Mouse (Mus musculus): ENCODE data around the gene Synpr.

Synpr gene

DNA sequence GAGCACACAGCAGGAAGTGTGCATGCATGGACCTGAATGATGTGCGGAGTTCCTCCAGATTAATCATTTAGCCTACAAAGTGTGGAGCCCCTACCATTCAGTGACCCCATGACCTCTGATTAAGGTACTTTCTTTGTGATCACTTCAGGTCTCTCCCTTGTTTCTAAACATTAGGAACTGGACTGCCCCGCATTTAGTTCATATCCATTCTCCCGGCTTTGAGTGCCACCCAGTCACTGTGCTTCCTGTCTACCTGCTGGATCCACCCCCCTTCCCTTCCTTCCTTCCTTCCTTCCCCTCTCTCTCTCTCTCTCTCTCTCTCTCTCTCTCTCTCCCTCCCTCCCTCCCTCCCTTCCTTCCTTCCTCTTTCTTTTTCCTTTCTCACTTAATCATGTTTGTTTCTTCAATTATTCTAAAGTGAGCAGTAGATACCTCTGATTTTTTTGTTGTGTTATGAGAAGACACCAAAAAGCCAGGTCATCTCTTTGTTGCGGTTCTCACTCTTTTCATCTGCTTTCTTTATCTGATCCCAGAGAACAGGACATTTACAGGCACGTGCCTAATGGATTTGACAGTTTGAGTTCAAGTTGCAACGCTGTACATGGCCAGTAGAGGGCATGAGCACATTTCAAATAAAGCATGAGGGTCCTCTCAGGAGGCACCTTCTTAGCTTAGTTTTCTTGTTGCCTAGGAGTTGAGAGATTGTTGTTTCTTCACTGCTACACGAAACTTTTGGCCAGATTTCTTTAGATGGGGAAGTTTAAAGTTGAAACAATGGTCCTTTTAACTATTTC is 71.2 kb downstream of the Synpr start:
- DNase-seq: peak; percentile 25 to 59

DNA sequence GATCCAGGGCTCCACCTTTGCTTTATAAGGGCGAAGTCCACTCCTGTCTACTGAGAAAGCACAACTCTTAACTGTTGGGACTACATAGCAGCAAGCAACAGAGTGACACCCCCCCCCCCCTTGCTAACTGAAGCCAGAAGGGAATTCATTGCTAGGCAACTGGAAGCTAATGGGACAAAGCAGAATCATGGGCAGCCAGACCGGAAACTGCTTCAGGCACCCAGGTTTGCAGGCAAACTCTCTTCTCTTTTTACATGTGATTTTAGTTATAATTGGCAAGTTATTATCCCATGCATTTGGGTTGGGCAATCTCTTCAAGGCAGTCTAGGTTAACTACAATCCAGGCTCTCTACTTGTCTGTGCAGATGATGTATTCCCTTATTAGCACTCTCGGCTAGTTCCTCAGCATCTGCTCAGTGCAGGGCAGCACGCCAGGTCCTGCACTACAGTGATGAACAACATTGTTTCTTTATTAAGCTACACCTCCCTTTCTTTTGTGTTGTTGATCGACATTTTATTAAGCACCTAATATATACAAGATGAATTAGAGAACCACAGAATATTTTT is 72.6 kb downstream of the Synpr start:
- DNase-seq: no peak

DNA sequence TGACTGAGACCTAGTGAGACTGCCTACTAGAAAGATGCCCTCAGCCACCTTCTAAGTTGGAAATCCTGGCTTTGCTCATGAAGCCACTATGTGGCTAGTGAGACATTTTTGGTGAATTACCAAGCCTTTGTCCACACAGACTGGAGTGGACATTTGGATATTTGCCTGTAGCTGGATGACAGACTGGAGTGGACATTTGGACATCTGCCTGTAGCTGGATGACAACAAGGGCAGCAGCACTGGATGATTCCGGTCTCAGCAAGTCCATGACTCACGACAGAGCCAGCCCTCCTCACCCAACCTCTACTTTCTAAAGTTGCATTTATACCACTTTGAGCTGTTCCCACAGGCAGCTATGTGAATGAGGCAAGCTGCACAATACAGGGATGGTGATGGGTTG is 73.5 kb downstream of the Synpr start:
- no peak for DNase-seq

DNA sequence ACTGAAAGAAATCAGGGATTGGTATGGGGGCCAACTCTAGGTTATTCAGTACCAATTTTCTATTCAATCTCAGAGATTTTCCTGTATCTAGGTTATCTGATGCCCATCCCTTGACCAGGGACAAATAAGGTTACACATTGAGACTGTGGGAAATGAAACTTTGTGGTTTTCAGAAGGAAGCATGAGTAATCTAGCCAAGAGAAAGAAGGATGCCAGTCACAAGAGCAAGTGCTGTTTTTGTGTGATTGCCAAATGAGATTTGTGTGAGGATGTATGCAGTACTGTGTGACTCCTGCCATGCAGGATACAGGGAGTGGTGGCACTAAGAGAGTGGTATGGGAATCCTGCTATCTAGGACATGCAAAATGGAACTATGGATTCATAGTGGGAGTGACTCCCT is 76.6 kb downstream of the Synpr start:
- DNase-seq: no peak

DNA sequence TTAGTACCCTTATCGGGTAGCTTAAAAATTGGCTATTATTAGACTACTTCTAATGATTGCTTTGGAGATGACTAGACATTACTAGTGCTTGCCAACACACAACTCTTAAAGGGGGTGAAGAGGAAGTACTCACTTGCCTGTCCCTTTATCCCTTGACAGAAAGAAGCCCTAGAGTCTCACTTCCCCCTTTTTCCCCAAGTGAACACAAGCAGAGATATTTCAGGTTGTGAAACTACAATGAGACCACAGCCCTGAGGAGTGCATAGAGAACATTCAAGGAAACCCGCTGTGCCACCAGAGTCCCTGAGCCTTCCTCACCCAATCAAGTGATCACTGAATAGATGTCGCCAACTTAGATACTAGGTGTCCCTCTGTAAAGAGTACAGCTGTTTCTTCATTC is 77.1 kb downstream of the Synpr start:
- no peak for DNase-seq

DNA sequence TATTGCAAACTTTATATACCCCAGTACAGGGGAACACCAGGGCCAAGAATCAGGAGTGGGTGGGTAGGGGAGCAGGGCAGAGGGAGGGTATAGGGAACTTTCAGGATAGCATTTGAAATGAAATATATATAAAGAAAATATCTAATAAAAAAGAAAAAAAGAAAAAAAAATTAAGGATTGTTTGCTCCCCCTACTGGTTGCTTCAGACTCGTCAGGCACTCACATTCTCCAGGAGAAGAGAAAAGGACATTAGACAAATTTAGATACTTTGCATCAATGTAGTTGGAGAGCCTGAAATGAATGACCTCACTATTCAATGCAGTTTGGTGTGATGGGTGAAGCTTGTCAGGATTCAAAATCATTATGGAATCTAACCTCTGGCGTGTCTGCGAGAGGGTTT is 83.7 kb downstream of the Synpr start:
- no peak for DNase-seq

DNA sequence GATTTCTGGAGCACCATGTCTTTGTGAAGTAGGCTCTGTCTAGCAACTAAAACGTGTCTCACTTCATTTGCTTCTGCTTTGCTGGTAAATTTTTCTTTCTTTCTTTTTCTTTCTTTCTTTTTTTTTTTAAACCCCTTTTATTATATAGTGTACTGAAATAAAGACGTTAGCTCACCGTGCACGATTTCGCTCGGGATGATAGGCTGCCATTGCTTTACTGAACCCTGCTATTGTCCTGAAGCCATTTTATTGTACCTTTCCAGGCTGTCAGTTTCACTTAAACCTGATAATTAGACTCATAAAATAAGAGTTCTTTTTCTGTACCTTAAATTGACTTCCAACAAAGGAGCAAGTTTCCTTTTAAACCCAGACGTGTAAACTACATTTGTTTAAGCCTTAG is 104.5 kb downstream of the Synpr start:
- DNase-seq: no peak

DNA sequence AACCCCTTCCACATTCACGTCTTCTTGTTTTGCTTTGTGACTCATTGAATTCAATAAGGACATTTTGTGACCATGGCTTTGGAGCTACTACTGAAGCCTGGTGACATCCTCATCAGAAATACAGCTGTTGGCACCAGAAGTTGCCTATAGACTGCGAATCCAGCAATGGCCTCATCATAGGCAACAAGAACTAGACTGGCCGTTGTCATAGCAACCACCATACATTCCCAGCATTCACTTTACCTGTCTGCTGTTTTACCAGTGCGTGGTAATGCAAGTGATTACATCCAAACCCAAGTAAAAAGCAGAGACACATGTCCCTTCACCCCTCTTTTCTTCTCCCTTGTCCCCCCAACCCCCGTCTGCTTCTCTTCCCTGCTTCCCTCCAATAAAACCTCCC is 105.4 kb downstream of the Synpr start:
- DNase-seq: no peak

DNA sequence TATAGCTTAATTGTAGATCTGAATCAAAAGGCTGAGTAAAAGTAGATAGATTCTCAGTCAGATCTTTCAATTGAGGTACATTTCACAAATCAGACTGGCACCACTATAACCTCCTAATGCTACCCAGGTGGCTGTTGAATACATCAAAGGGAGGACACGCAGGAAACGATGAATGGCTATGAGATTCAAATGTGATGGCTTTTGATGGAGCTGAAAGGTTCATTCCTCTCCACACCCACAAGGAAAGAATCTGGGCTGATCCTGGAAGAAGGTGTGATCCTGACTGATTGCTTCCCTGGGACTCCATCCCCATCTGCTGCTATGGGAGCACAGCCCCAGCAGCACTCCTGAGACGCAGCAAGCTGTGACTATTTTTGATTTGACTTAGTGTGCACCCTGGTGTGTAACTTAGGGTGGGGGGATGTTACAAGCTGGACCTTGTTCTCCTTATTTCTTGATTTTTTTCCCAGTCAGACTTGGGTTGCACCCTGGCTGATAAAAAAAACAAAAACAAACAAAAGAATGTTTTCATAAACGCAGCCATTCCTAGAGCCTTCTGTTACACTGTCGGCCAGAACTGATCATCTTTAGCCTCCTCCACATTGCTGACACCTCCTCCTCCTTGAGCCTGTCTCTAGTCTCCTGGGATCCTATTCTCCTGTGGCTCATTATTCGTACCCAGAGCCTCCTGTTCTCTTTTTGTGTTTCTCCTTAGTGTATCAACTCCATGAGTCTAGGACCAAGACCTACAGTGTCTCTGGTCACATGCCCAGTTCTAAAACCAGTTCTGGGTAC is 114.8 kb downstream of the Synpr start:
- DNase-seq: no peak

DNA sequence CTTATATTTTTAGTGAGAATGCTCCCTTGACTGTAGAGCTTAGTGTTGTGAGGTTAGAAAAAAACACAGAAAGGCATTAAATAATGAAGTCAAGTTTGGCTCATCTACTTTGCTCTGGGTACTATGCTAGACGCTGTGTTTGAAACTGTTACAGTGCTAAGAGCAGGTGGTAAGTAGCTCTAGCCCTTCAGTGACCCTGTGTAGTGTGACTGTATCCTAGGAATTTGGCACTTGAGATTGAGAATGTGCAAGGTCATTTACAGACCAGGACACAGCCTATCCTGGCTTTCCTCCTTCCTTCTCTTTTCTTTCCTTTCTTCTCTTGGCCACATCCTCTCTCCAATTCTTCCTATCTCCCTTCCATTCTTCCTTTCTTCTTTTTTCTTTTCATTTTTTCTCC is 127.1 kb downstream of the Synpr start:
- no peak for DNase-seq

DNA sequence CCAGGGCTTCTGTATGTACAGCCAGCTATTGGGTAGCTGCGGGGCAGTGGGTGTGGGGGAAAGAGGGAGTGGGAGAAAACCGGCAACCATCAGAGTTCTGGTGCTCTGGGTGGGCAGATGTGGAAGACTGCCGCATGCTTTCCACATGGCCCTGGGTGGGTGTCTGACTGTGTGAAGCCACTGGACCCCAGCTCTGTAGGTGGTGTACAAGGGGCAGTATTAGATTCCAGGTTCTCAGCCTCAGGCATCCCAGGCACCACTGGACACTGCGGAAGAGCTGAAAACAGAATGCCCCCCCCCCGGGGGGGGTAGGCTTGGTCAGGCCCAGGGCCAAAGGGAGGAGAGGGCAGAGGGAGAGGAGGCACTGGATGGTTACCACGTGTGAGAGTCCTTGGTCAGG is 156.1 kb downstream of the Synpr start:
- DNase-seq: no peak

DNA sequence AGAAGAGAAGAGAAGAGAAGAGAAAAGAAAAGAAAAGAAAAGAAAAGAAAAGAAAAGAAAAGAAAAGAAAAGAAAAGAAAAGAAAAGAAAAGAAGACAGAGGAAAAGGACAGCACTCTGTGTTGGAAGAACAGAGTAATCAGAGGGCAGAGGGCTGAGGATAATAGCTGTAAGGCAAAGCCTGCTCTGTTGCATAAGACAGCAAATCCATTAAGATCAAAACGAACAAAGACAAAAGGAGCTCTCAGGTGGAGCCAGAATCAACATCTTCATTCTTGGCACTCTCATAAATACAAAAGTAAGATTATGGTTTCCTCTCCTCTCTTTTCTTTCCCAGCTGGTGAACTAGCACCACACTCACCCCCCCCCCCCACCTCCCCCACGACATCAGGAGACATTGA is 160.3 kb downstream of the Synpr start:
- DNase-seq: no peak

DNA sequence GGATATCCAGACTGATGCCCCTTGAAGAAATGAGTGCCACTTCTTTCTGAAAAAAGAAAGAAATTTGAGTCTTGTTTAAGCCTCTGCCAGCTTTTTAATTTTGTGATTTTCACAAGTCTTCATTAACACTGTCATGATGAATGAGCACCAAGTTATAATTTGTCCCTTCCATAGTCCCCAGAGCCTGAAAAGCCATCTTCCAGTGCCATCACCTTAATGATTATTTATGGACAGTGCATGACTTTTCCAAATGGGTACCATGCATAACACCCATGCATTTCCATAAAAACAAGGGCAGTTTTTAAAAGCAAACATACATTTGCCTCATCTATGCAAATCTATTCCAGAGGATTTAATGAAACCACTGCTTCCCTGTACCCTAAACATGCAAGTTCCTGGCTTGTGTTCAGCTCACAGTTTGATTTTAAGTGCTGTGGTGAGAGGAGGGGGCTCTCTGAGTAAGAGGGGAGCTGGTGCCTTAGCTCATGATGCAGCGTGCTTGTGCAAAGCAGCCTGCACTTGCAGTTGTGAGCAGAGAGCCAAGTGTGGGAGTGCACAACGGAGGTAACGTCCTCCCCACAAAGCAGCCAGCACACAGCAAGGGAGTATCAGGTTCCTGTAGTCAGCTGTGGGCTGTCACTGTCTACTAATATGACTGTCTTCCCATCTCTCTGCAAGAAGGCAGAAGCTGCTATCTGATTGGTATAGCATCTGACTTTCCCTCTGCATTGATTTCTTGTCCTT is 169.1 kb downstream of the Synpr start:
- DNase-seq: no peak

DNA sequence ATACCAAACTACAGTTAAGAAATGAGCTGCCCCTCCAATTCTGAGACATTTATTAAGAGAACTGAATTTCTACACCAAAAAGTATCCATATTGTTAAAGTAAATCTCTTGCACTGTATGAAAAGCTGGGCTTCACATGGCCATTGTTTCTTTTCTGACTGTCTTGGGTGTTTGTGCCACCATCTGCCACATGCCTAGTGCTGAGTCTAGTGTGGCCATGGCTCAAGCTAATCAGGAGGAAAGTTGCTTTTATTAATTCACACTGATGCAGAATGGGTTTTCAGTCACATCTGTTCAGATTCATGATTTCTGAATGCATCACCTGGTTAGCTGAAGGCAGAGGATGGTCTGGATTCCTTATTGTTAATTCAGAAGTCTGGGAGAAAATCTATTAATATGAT is 170.4 kb downstream of the Synpr start:
- DNase-seq: no peak

DNA sequence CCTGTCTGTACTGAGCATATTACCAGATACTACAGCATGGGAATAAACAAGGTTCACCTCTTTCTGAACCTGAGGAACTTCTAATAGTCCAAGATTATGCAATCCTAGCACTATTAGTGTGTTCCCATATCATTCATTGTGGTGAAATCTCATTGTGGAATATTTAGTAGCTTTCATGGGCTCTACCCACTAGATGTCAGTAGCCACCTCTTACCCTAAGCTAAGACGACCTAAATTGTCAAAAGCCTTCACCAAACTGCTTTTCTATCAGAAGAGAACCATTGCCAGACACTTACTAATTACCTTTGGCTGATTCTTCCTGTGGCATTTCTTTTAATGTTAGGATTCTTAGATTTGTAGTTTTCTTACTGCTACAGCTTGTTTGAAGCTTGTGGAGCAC is 174.8 kb downstream of the Synpr start:
- DNase-seq: no peak

DNA sequence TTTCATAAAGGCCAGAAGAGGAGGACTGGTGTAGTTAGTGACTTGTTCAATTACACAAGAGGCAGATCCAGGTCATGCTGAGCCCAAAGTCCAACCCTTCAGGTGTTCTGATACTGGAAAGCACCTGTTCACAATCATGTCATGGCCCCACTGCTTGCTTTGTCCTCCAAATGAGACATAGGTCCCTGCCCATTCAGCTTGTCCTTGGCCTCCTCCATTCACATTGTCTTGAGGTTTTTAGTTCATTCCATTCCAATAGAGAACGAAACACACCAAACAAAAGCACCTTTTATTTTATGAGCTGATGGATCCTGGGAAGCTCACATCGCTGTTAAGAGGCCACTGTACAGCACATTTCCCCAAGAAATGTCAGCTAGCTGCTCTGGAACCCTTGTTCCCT is 184.6 kb downstream of the Synpr start:
- no peak for DNase-seq

DNA sequence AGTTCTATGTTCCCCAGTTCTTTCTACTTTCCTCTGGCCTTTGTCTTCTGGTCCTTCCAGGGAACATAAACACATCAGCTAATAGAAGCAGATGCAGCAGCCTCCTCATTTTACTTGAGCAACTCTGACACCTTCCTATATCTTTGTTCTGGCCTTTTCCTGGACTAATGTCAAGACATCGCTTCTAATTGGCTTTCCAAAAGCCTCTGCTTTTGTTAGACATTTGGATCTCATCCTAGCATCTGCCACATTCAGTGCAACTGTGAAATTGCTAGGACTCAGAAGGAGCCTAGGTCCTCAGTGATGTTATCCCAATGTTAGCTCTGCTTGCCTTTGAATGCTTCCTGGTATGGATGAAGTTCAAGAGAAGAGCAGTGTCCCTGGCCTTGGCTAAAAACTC is 193.2 kb downstream of the Synpr start:
- no peak for DNase-seq

DNA sequence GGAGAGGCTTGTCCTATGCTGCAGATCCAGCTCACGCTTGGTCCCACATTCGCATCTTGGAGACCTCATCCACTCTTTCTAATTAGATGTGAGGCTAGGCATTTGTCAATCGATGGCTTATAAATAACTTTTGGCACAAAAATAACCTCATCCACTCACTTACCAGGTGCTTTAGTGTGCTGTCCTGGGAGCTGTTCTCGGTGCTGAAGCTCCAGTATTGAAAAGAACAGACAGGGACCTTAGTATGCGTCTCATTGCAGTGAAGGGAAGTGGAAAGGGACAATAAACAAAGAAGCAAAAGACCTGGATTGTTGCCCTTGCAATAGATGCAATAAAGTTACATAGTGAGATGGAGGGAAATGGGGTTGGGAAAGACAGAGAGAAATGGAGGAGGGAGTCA is 220.8 kb downstream of the Synpr start:
- DNase-seq: no peak

DNA sequence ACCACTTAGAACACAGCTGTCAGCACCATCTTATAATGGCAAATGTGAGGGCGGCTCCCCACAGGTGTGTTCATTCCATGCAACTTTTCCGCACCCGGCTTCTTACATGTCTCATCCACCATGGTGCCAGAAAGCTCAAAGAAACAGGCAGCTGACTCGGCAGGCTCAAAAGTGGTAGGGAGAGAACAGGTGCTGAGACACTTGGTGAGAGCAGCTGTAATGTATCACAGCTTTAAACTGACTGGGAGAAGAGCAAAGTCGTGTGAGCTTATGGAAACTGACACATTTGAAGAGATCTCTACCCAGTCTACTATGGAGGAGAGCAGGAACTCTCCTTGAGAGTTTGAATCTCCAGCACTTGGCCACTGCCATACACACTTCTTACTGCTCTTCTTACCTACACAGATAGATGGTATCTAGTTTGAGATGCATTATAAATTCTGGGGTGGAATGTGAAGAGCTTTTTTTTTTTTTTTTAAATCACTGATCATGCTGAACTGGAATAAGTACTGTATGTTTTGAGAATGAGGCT is 234.1 kb downstream of the Synpr start:
- no peak for DNase-seq

DNA sequence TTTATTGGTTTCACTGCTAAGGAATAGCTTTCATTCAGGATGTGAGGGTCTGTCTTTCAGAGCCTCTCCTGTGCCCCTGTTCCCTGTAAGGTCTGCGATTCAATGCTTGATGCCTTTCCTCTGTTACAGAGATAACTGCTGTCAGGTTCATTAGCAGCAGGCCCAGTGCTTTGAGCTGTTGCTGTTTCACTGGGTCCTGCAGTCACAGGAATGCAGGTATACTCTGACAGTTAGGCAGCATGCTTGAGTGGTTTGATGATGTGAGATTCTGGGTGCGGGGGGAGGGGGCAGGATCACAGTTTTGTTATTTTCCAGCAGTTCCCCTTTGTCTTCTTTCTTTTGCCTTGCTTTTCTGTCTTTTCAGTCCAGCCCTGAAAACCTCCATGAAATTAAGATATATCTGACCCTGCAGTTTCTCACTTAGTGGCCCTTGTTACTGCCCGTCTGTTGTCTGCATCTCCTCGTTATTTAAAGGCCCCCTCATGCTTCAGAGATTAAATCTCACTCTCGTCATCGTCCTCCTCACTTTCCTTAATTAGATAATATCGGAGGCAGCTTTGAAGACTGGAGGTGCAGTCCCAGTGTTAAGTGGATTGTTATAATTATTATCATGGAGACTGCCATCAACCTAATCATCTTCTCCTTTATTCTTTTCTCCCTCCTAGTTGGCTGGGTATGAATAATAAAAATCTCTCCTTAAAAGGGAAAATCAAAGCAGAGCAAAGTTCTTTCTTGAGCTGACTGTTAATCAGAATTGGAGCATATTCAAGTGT is 234.8 kb downstream of the Synpr start:
- no peak for DNase-seq

DNA sequence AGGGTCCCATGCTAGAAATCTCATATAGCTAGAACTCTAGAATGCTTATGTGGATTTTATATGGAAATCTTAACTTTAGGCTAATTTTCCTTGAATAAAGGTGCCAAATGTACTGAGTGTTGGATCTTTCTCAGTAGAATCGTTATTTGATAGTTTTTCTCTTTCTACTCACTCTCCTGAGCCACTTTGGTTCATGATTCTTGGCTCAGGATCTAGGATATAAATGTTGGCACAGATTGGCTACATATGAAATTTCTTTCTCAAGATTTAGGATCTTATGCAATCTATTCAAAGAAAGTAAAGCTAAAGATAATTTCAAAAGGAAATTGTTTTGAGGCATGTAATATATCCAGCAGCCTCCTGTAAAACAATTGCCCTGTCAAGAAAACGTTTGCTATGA is 263.2 kb downstream of the Synpr start:
- no peak for DNase-seq

DNA sequence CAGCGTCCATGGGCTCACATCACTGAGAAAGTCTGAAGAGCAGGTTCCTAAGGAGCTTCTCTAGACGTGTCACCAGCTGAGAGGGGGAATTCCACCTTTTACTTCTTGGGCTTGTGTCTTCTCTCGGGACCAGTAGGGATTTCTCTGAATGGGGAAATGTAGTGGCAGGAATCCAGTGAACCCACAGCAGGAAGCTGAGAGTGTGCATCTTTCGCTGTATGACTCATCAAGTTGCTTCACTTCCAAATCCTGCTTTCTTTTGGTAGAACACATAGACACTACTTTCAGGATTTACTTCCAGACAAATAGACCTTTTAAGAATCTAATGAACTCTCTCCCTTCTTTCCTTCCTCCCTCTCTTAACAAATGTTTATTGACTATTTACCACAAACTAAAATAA is 266.6 kb downstream of the Synpr start:
- DNase-seq: no peak

Measured in kidney, adult 8-10 months (tissue).